Comparison of ENCODE assay signal across 20 mouse cellular contexts in genomic region chr12:16276301-16276700, GRCm38 (mm10).
A peak's percentile ranks its signal among the peaks of the same experiment; 100 is the strongest.
DNase-seq lines count a peak whose midpoint lies in the region; ATAC-seq lines count a peak whose summit lies in the region.
"Had no signal": no experiment of that assay in that cellular context is flagged by ENCODE, and none has a peak within 500 bp of the region (broad histone marks: within the 10 kb centered on the region; RNA-seq: fewer than 3 reads in every experiment).

No protein-coding gene starts in this region.

- no peaks in the 10 kb centered on the region for H3K27me3 ChIP-seq in hindbrain, embryonic 10.5 days (ENCODE audit: insufficient read depth, poor library complexity, severe bottlenecking)
- no peaks in the 10 kb centered on the region for H3K27me3 ChIP-seq in hindbrain, embryonic 16.5 days (replicated peaks; ENCODE audit: control insufficient read depth, insufficient read depth, low read length)
- H3K27me3 ChIP-seq: embryonic facial prominence, embryonic 12.5 days; forebrain, embryonic 12.5 days; heart, embryonic 13.5 days; hindbrain, embryonic 13.5 days had no signal

- no peak for ATAC-seq in hindbrain, embryonic 16.5 days
- ATAC-seq: forebrain, embryonic 16.5 days; intestine, embryonic 16.5 days had no signal

- peaks cover 26% of the 10 kb centered on the region for H3K4me1 ChIP-seq in hindbrain, embryonic 10.5 days (replicated peaks)
- peaks cover 3% of the 10 kb centered on the region for H3K4me1 ChIP-seq in hindbrain, embryonic 16.5 days (ENCODE audit: control insufficient read depth, insufficient read depth, low read depth, low read length)
- H3K4me1 ChIP-seq: embryonic facial prominence, embryonic 12.5 days had no signal

- H3K27ac ChIP-seq in hindbrain, embryonic 10.5 days, result 0 out of 2 replicates have a peak overlapping the region, but pooled peaks have one; percentile 9
- no peak overlapping the region for H3K27ac ChIP-seq in hindbrain, embryonic 16.5 days (ENCODE audit: low read depth, low read length)
- H3K27ac ChIP-seq: embryonic facial prominence, embryonic 12.5 days; forebrain, embryonic 12.5 days; heart, embryonic 13.5 days; hindbrain, embryonic 13.5 days had no signal

- no peaks in the 10 kb centered on the region for H3K36me3 ChIP-seq in hindbrain, embryonic 10.5 days
- H3K36me3 ChIP-seq in hindbrain, embryonic 16.5 days (ENCODE audit: control insufficient read depth, insufficient read depth, low read length), result no peaks in the 10 kb centered on the region
- H3K36me3 ChIP-seq: embryonic facial prominence, embryonic 12.5 days; forebrain, embryonic 12.5 days; heart, embryonic 13.5 days; hindbrain, embryonic 13.5 days had no signal

- H3K9me3 ChIP-seq in hindbrain, embryonic 10.5 days, result no peaks in the 10 kb centered on the region
- H3K9me3 ChIP-seq in hindbrain, embryonic 16.5 days (ENCODE audit: control insufficient read depth, low read length), result no peaks in the 10 kb centered on the region
- H3K9me3 ChIP-seq: embryonic facial prominence, embryonic 12.5 days; forebrain, embryonic 12.5 days; heart, embryonic 13.5 days; hindbrain, embryonic 13.5 days had no signal

- WGBS in hindbrain, embryonic 10.5 days, result 93% methylated on average over 4 of the region's 4 CpGs
- WGBS in hindbrain, embryonic 16.5 days, result 92% methylated on average over 4 of the region's 4 CpGs

- no peak for DNase-seq in hindbrain, embryonic 10.5 days (ENCODE audit: low spot score)
- DNase-seq in ES-CJ7 (ENCODE audit: low read depth, low spot score) (peak; percentile 4), ZHBTc4 (ENCODE audit: low read depth, low spot score) (peak; percentile 11)
- no peak for DNase-seq in kidney, adult 11 months
- no peak for DNase-seq in kidney, adult 9 months
- no peak for DNase-seq in left cerebral cortex, adult 8-10 months (ENCODE audit: low spot score in 2 of 2)
- DNase-seq: adrenal gland, adult 2 months; adrenal gland, postnatal 25 days; cerebellum, adult 18-20 months; cerebellum, adult 9-11 months; gastrocnemius, postnatal 14 days; heart, postnatal 4 days; kidney, adult 8-10 months had no signal

- H3K4me2 ChIP-seq in hindbrain, embryonic 16.5 days (ENCODE audit: low read length), result no peak overlapping the region
- H3K4me2 ChIP-seq: embryonic facial prominence, embryonic 12.5 days; forebrain, embryonic 12.5 days; heart, embryonic 13.5 days; hindbrain, embryonic 13.5 days had no signal

- H3K9ac ChIP-seq in hindbrain, embryonic 16.5 days (ENCODE audit: low read depth, low read length), result no peak overlapping the region
- H3K9ac ChIP-seq: embryonic facial prominence, embryonic 12.5 days; forebrain, embryonic 12.5 days; heart, embryonic 13.5 days; hindbrain, embryonic 13.5 days had no signal

- no peak overlapping the region for H3K4me3 ChIP-seq in hindbrain, embryonic 10.5 days
- H3K4me3 ChIP-seq in hindbrain, embryonic 16.5 days (ENCODE audit: low read length), result no peak overlapping the region
- H3K4me3 ChIP-seq: embryonic facial prominence, embryonic 12.5 days; forebrain, embryonic 12.5 days; heart, embryonic 13.5 days; hindbrain, embryonic 13.5 days had no signal

Comparison
In these comparisons a context has a peak if more than half of its experiments do, and no peak if none do; other contexts are left out.
1. DNase-seq: peak in ES-CJ7 (single experiment) and ZHBTc4 (single experiment); none in hindbrain, embryonic 10.5 days (single experiment), kidney, adult 11 months (single experiment), kidney, adult 9 months (single experiment) and left cerebral cortex, adult 8-10 months (0 of 2).